Mouse (Mus musculus) effector memory CD4-positive, alpha-beta T cell, adult 5 months (primary cell): ENCODE data around the gene Fgf14. TPM values are rescaled to one million over a fixed set of nuclear protein-coding genes. Genes with fewer than 3 reads are reported as not detected.

Source experiments
- polyA plus RNA-seq: library from polyadenylated mRNA; unstranded; fragments of 100-300 nt; shearing (Covaris generic); gene quantifications from one replicate; pipeline ENCODE4 v1.2.1, GENCODE M21; 2017

The Fgf14 gene
- polyA plus RNA-seq = not detected

DNA sequence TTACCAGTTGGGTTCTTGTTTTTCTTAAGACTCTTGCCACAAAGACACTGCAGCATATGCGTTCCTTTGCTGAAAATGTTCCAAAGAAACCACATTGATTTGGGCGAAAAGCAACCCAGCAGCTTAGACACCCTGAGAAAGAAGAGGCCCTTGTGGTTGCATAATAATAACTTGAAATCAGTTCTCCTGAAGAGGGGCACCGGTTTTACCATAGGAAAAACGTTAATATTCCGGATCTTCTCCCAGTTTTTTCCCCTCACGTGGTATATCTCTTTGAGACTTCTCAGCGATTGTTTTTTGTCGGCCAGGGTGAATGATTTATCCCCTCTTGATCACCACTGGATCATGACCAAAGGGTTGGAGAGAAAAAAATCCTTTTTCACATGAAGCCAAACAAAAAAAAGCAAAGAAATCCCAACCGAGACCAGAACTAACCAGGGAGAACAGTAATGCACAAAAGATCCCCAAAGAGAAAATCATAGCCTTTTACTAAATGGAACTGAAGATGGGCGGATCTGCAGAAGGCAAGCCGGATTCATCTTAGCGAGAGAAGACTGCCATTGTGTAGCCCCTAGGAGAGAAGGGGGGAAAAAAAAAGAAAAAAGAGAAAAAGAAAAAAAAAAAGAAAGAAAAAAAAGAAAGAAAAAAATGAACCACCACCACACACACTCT, at the start of gene Fgf14:
Gene Fgf14, minus strand, starts transcription at position 622 of the 672 bp plus-strand sequence.

